9 mouse cellular contexts compared by ENCODE assay signal in the genomic region with DNA sequence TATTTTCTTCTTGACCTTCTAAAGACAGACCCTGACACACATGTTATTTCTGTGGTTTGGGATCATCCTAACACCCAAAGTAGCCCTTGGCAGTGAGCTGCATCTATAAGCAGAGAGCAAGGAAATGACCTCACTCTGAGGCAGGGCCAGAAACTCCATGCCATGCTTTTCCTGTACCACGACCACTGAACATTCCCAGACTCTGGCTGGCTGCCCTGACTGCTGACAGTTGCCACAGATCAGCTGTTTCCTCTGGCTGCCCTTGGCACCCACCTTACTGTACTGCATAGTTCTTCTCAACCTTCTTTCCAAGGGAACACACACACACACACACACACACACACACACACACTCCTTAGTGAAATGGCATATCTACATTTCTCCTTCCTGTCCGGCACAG.
A peak's percentile ranks its signal among the peaks of the same experiment; 100 is the strongest.
DNase-seq lines count a peak whose midpoint lies in the region; ATAC-seq and TF ChIP-seq lines count a peak whose summit lies in the region.
"Had no signal": no experiment of that assay in that cellular context is flagged by ENCODE, and none has a peak within 500 bp of the region (broad histone marks: within the 10 kb centered on the region; RNA-seq: fewer than 3 reads in every experiment).

No protein-coding gene starts in this region.

- peak; percentile 47 for DNase-seq in forebrain, embryonic 14.5 days (ENCODE audit: low spot score)
- DNase-seq in 416B (ENCODE audit: low read depth): peak; percentile 4
- peak; percentile 75 for DNase-seq in gastrocnemius, postnatal 10 days
- DNase-seq in hindbrain, postnatal 0 days (ENCODE audit: low spot score): peak; percentile 82
- peak; percentile 72 for DNase-seq in lung, postnatal 25 days (ENCODE audit: low spot score)
- no peak for DNase-seq in frontal cortex, postnatal 36 days (ENCODE audit: low spot score in 2 of 2)
- no peak for DNase-seq in thymus, postnatal 36 days

- H3K9me3 ChIP-seq in forebrain, embryonic 14.5 days (replicated peaks; ENCODE audit: control insufficient read depth, low read length): no peaks in the 10 kb centered on the region
- no peaks in the 10 kb centered on the region for H3K9me3 ChIP-seq in forebrain, embryonic 12.5 days
- no peaks in the 10 kb centered on the region for H3K9me3 ChIP-seq in hindbrain, postnatal 0 days (ENCODE audit: low read length)
- H3K9me3 ChIP-seq: neural tube, embryonic 13.5 days had no signal

- 61% methylated on average over 2 of the region's 2 CpGs for WGBS in forebrain, embryonic 14.5 days
- WGBS in forebrain, embryonic 12.5 days: 81% methylated on average over 2 of the region's 2 CpGs
- WGBS in hindbrain, postnatal 0 days: 46% methylated on average over 2 of the region's 2 CpGs

- H3K27me3 ChIP-seq in forebrain, embryonic 14.5 days (replicated peaks; ENCODE audit: control insufficient read depth, insufficient read depth, low read length): no peaks in the 10 kb centered on the region
- no peaks in the 10 kb centered on the region for H3K27me3 ChIP-seq in forebrain, embryonic 12.5 days
- H3K27me3 ChIP-seq in hindbrain, postnatal 0 days (ENCODE audit: insufficient read depth, low read length): no peaks in the 10 kb centered on the region
- H3K27me3 ChIP-seq: neural tube, embryonic 13.5 days had no signal

- H3K4me3 ChIP-seq in forebrain, embryonic 14.5 days (ENCODE audit: low read depth, low read length): no peak overlapping the region
- no peak overlapping the region for H3K4me3 ChIP-seq in forebrain, embryonic 12.5 days (replicated peaks)
- no peak overlapping the region for H3K4me3 ChIP-seq in hindbrain, postnatal 0 days (ENCODE audit: low read length)
- H3K4me3 ChIP-seq: neural tube, embryonic 13.5 days had no signal

- H3K4me1 ChIP-seq in forebrain, embryonic 14.5 days (ENCODE audit: control insufficient read depth, insufficient read depth, low read length): no peaks in the 10 kb centered on the region
- H3K4me1 ChIP-seq in forebrain, embryonic 12.5 days: no peaks in the 10 kb centered on the region
- no peaks in the 10 kb centered on the region for H3K4me1 ChIP-seq in hindbrain, postnatal 0 days (ENCODE audit: insufficient read depth, low read length)

- no peaks in the 10 kb centered on the region for H3K36me3 ChIP-seq in forebrain, embryonic 14.5 days (ENCODE audit: control insufficient read depth, insufficient read depth, low read length)
- no peaks in the 10 kb centered on the region for H3K36me3 ChIP-seq in forebrain, embryonic 12.5 days (replicated peaks)
- H3K36me3 ChIP-seq in hindbrain, postnatal 0 days (ENCODE audit: insufficient read depth, low read length): no peaks in the 10 kb centered on the region
- H3K36me3 ChIP-seq: neural tube, embryonic 13.5 days had no signal

- no peak for ATAC-seq in forebrain, embryonic 14.5 days
- no peak for ATAC-seq in forebrain, embryonic 12.5 days (ENCODE audit: low FRiP score)
- ATAC-seq in hindbrain, postnatal 0 days: peak; percentile 88

- H3K4me2 ChIP-seq in forebrain, embryonic 14.5 days (ENCODE audit: low read length): no peak overlapping the region
- no peak overlapping the region for H3K4me2 ChIP-seq in forebrain, embryonic 12.5 days
- no peak overlapping the region for H3K4me2 ChIP-seq in hindbrain, postnatal 0 days (ENCODE audit: low read depth, low read length)
- H3K4me2 ChIP-seq: neural tube, embryonic 13.5 days had no signal

- no peak overlapping the region for H3K27ac ChIP-seq in forebrain, embryonic 14.5 days (ENCODE audit: low read depth, low read length)
- no peak overlapping the region for H3K27ac ChIP-seq in forebrain, embryonic 12.5 days
- H3K27ac ChIP-seq in hindbrain, postnatal 0 days: no peak overlapping the region
- H3K27ac ChIP-seq: neural tube, embryonic 13.5 days had no signal

- no peak for TF ChIP-seq CTCF in hindbrain, postnatal 0 days (IDR thresholded peaks at IDR 0.05; ENCODE audit: low read depth)

- H3K9ac ChIP-seq in forebrain, embryonic 14.5 days (ENCODE audit: low read length): no peak overlapping the region
- H3K9ac ChIP-seq in forebrain, embryonic 12.5 days: no peak overlapping the region
- no peak overlapping the region for H3K9ac ChIP-seq in hindbrain, postnatal 0 days (replicated peaks; ENCODE audit: low read length)
- H3K9ac ChIP-seq: neural tube, embryonic 13.5 days had no signal

Comparison
In these comparisons a context has a peak if more than half of its experiments do, and no peak if none do; other contexts are left out.
1. DNase-seq: peak in forebrain, embryonic 14.5 days (single experiment), 416B (single experiment), gastrocnemius, postnatal 10 days (single experiment), hindbrain, postnatal 0 days (single experiment) and lung, postnatal 25 days (single experiment); none in frontal cortex, postnatal 36 days (0 of 2) and thymus, postnatal 36 days (0 of 2).